In genomic region chr13:111868947-111869346, GRCm38 (mm10) we compare ENCODE assay signal across 15 mouse cellular contexts.
DNase-seq lines count a peak whose midpoint lies in the region; ATAC-seq and TF ChIP-seq lines count a peak whose summit lies in the region.
"Had no signal": no experiment of that assay in that cellular context is flagged by ENCODE, and none has a peak within 500 bp of the region (broad histone marks: within the 10 kb centered on the region; RNA-seq: fewer than 3 reads in every experiment).

No protein-coding gene starts in this region.

- TF ChIP-seq POLR2A in thymus, adult 2 months (IDR thresholded peaks at IDR 0.05; ENCODE audit: control insufficient read depth, extremely low read depth, insufficient read depth, low read length, poor library complexity) = no peak

- no peak overlapping the region for H3K4me2 ChIP-seq in hindbrain, embryonic 16.5 days (ENCODE audit: low read length)
- H3K4me2 ChIP-seq in neural tube, embryonic 15.5 days = no peak overlapping the region

- DNase-seq in hindbrain, embryonic 10.5 days (ENCODE audit: low spot score) = no peak
- no peak for DNase-seq in thymus, adult 2 months
- DNase-seq in thymus, postnatal 14 days = no peak
- no peak for DNase-seq in limb, embryonic 10.5 days (ENCODE audit: low spot score)
- no peak for DNase-seq in adrenal gland, postnatal 14 days
- DNase-seq: cerebellum, adult 9-11 months; gastrocnemius, postnatal 14 days; kidney, adult 11 months; kidney, postnatal 25 days; right cerebral cortex, adult 18-20 months had no signal

- ATAC-seq in hindbrain, embryonic 16.5 days = no peak
- ATAC-seq in neural tube, embryonic 15.5 days (ENCODE audit: low FRiP score) = no peak

- H3K4me3 ChIP-seq in hindbrain, embryonic 10.5 days = no peak overlapping the region
- H3K4me3 ChIP-seq in hindbrain, embryonic 16.5 days (ENCODE audit: low read length) = no peak overlapping the region
- no peak overlapping the region for H3K4me3 ChIP-seq in thymus, adult 2 months (ENCODE audit: control insufficient read depth, insufficient read depth, low read length)
- H3K4me3 ChIP-seq in limb, embryonic 10.5 days = no peak overlapping the region
- H3K4me3 ChIP-seq in neural tube, embryonic 15.5 days (replicated peaks) = no peak overlapping the region

- H3K27ac ChIP-seq in hindbrain, embryonic 10.5 days = 0 out of 2 replicates have a peak overlapping the region, but pooled peaks have one; percentile 84
- no peak overlapping the region for H3K27ac ChIP-seq in hindbrain, embryonic 16.5 days (ENCODE audit: low read depth, low read length)
- peak overlapping the region; percentile 25; the same call in 1 of the 2 replicates for H3K27ac ChIP-seq in thymus, adult 2 months (ENCODE audit: control insufficient read depth, insufficient read depth, low read length)
- 0 out of 2 replicates have a peak overlapping the region, but pooled peaks have one; percentile 81 for H3K27ac ChIP-seq in limb, embryonic 10.5 days
- H3K27ac ChIP-seq in neural tube, embryonic 15.5 days (replicated peaks) = no peak overlapping the region
- H3K27ac ChIP-seq: stomach, postnatal 0 days had no signal

- WGBS in hindbrain, embryonic 10.5 days = 75% methylated on average over 3 of the region's 3 CpGs
- 69% methylated on average over 3 of the region's 3 CpGs for WGBS in hindbrain, embryonic 16.5 days
- 69% methylated on average over 3 of the region's 3 CpGs for WGBS in thymus, adult 2 months
- 20% methylated on average over 3 of the region's 3 CpGs for WGBS in limb, embryonic 10.5 days
- 70% methylated on average over 3 of the region's 3 CpGs for WGBS in neural tube, embryonic 15.5 days

- no peak overlapping the region for H3K9ac ChIP-seq in hindbrain, embryonic 16.5 days (ENCODE audit: low read depth, low read length)
- H3K9ac ChIP-seq in neural tube, embryonic 15.5 days (replicated peaks) = no peak overlapping the region
- H3K9ac ChIP-seq: hindbrain, embryonic 14.5 days had no signal

- no peak for TF ChIP-seq CTCF in thymus, adult 2 months (IDR thresholded peaks at IDR 0.05; ENCODE audit: borderline replicate concordance, control insufficient read depth, extremely low read depth, insufficient read depth, low read length, poor library complexity)

- peaks cover 4% of the 10 kb centered on the region; the same call in 1 of the 2 replicates for H3K9me3 ChIP-seq in hindbrain, embryonic 10.5 days
- H3K9me3 ChIP-seq in hindbrain, embryonic 16.5 days (ENCODE audit: control insufficient read depth, low read length) = no peaks in the 10 kb centered on the region
- 0 out of 2 replicates have a peak, but pooled peaks cover 2% of the 10 kb centered on the region for H3K9me3 ChIP-seq in limb, embryonic 10.5 days (replicated peaks)
- H3K9me3 ChIP-seq in neural tube, embryonic 15.5 days (replicated peaks) = no peaks in the 10 kb centered on the region
- H3K9me3 ChIP-seq: embryonic facial prominence, embryonic 13.5 days had no signal

- H3K27me3 ChIP-seq in hindbrain, embryonic 10.5 days (ENCODE audit: insufficient read depth, poor library complexity, severe bottlenecking) = no peaks in the 10 kb centered on the region
- no peaks in the 10 kb centered on the region for H3K27me3 ChIP-seq in hindbrain, embryonic 16.5 days (replicated peaks; ENCODE audit: control insufficient read depth, insufficient read depth, low read length)
- H3K27me3 ChIP-seq in thymus, adult 2 months (ENCODE audit: control insufficient read depth, insufficient read depth, low read length) = no peaks in the 10 kb centered on the region
- peaks cover 8% of the 10 kb centered on the region; the same call in 1 of the 2 replicates for H3K27me3 ChIP-seq in limb, embryonic 10.5 days (ENCODE audit: low read depth, poor library complexity, severe bottlenecking)
- H3K27me3 ChIP-seq in neural tube, embryonic 15.5 days (replicated peaks) = no peaks in the 10 kb centered on the region
- H3K27me3 ChIP-seq: embryonic facial prominence, embryonic 13.5 days had no signal

- peaks cover 28% of the 10 kb centered on the region for H3K4me1 ChIP-seq in hindbrain, embryonic 10.5 days (replicated peaks)
- peaks cover 8% of the 10 kb centered on the region; the same call in 1 of the 2 replicates for H3K4me1 ChIP-seq in hindbrain, embryonic 16.5 days (ENCODE audit: control insufficient read depth, insufficient read depth, low read depth, low read length)
- peaks cover 25% of the 10 kb centered on the region for H3K4me1 ChIP-seq in thymus, adult 2 months (replicated peaks; ENCODE audit: control insufficient read depth, insufficient read depth, low read length)
- peaks cover 34% of the 10 kb centered on the region for H3K4me1 ChIP-seq in limb, embryonic 10.5 days
- peaks cover 24% of the 10 kb centered on the region for H3K4me1 ChIP-seq in neural tube, embryonic 15.5 days

- no peaks in the 10 kb centered on the region for H3K36me3 ChIP-seq in hindbrain, embryonic 10.5 days
- no peaks in the 10 kb centered on the region for H3K36me3 ChIP-seq in hindbrain, embryonic 16.5 days (ENCODE audit: control insufficient read depth, insufficient read depth, low read length)
- H3K36me3 ChIP-seq in thymus, adult 2 months (ENCODE audit: control insufficient read depth, insufficient read depth, low read length) = no peaks in the 10 kb centered on the region
- H3K36me3 ChIP-seq in limb, embryonic 10.5 days = no peaks in the 10 kb centered on the region
- no peaks in the 10 kb centered on the region for H3K36me3 ChIP-seq in neural tube, embryonic 15.5 days
- H3K36me3 ChIP-seq: embryonic facial prominence, embryonic 13.5 days had no signal

Comparison
In these comparisons a context has a peak if more than half of its experiments do, and no peak if none do; other contexts are left out.
1. H3K27ac ChIP-seq: peak in hindbrain, embryonic 10.5 days (single experiment), thymus, adult 2 months (single experiment) and limb, embryonic 10.5 days (single experiment); none in hindbrain, embryonic 16.5 days (single experiment) and neural tube, embryonic 15.5 days (single experiment).